Mouse (Mus musculus) cerebellum, postnatal 14 days (tissue): Measurements from ENCODE around the gene Tars2.
"Not testable (repeated sequence)": the region's sequence is repeated elsewhere in the genome, so short reads cannot be mapped to it uniquely, and the experiment has no call there.

Source experiments
- DNase-seq, 2 experiments: peaks; one replicate each; pipeline ENCODE4 v3.0.0; 2021; ENCODE audit warnings: mixed read lengths in 2 of 2

The Tars2 gene

DNA sequence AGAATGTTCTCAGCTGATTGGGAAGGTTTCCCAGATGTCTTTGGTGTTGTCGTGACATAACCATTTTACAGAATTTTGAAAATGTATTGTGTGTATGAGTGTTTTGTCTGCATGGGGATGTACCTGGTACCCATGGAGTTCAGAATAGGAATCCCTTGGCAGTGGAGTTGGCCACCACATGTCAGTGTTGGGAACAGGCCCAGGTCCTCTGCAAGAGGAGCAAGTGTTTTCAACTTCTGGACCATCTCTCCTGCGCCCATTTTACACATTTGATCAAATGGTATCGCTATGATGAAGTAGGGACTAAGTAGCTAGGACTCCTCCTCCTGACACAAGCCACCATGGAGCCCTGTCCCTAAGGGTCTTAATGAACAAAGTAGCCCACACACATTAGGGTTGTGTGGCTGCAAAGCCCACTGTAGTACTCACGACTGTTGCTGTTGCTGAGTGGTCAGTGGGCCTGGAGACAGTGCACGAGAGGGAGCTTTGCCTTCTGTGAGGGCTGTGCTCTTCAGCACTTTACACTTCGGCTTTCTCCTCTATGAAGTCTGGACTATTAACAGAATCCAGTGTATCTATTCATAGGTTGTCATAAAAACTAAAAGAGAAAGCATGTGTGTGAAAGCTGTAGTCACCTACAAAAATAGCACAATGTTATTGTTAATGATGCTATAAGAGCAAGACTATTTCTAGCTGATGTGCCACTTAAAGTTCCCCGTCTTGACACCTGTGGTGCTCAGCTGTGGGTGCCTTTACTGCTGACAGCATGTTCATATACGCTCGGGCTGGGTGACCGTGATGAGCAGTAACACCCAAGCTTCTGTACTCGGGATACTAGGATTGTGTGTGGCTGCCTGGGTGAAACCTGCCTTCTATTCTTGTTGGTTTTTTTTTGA, 65.0 kb downstream of the Tars2 start:
- no peak for DNase-seq

DNA sequence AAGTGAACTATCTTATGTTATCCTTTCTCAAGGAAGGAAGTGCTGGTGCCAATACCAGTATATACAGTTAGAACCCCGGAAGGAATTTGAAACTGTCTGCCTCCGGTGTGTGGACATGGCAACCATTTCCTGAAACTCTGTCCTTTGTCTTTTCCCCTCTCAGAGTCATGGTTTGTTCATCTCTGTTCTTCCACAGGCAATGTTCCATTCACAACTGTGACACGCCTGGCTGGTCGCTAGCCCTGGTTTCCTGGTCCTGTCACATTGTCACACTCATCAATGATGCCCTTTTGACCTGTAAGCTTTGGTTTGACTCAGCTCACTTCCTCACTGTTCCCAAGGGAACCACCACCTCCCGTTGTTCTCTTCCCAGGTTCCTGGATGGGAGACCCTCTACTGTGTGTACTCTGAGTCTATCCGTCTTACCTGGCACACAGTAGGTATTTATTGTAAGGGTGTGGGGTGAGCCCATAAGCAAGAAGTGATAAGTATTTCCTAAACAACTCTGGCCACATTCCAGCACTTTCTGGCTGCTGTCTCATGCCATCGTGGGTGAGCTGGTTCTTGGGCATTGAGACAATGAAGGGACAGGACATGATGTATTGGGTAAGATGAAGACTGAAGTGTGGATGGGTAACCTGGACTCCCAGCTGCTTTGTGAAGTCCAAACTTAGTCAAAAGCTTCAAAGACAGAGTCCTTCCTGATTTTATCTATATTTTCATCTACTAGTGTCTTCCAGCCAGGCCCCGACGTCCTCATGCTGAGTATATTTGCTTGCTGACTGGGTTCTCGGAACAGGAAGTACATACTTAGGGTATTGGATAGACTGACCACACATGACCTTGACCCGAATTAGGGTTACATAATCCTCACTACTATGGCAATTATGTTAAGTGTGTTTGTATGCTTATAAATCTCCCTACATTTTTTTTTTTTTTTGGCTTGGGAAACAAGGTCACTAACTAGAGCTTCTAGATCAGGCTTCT, 65.9 kb downstream of the Tars2 start:
- DNase-seq = no peak

GRCm38 (mm10) chr3:95692677-95693076, 67.3 kb downstream of the Tars2 start:
- no peak for DNase-seq

- DNase-seq = not testable (repeated sequence)
Observed at GRCm38 (mm10) chr3:95690552-95690951, 69.5 kb downstream of the Tars2 start.
